Mouse (Mus musculus): Measurements from ENCODE around the gene Cd36. TPM values are rescaled to one million over a fixed set of nuclear protein-coding genes. Genes with fewer than 3 reads are reported as not detected.

Gene Cd36
- polyA plus RNA-seq, 1 experiment from 2014 or later: 2.4 TPM

DNA sequence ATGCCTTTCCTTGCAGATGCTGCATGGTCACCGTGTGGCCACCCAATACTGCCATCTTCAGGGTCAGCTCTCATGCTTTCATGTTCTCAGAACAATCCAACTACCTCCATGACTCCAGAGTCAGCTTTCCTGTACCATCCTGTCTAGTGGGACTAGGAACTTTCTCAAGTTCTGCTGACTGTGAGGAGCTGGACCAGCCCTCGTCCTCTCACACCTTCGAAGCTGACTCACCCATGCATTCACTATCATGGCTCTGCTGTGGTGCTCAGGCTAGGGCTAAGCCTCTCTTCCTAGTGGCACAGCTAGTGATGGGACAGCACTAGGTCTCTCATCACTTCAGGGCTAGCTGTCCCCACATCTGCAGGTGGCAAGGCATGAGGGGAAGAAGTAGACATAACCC, 30.7 kb downstream of the Cd36 start:
- WGBS: 84% methylated on average over 3 of the region's 3 CpGs
- H3K27me3 ChIP-seq: no peaks in the 10 kb centered on the region
- H3K27ac ChIP-seq: no peak overlapping the region
- H3K9ac ChIP-seq (replicated peaks): no peak overlapping the region
- H3K4me3 ChIP-seq (replicated peaks): no peak overlapping the region
- H3K4me2 ChIP-seq: no peak overlapping the region
- H3K4me1 ChIP-seq (replicated peaks): no peaks in the 10 kb centered on the region
- no peaks in the 10 kb centered on the region for H3K36me3 ChIP-seq
- ATAC-seq (ENCODE audit: insufficient number of reproducible peaks, insufficient read depth, low FRiP score, low TSS enrichment, low read depth): no peak
- no peaks in the 10 kb centered on the region for H3K9me3 ChIP-seq

DNA sequence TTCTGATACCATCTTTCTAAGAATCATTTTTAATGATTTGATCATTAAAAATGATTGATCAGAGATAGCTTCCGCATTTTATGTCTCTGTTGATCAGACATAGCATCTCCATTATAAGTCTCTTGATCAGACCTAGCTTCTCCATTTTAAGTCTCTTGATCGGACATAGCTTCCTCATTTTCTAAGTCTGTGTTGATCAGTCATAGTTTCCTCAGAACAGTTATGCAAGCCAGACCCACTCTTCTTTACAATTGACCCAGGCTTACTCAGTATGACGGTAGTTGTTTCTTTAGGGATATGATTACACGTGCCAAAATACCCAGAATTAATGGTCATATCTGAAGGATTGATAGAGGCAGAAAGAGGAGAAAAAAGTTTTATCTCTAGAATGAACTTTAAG, 31.3 kb downstream of the Cd36 start:
- Histone ChIP-seq H3K4me2 (no peak overlapping the region), H3K9ac (replicated peaks) (no peak overlapping the region), H3K4me1 (replicated peaks) (no peaks in the 10 kb centered on the region), H3K4me3 (replicated peaks) (no peak overlapping the region), H3K27ac (no peak overlapping the region), H3K36me3 (no peaks in the 10 kb centered on the region), H3K9me3 (no peaks in the 10 kb centered on the region), H3K27me3 (no peaks in the 10 kb centered on the region)
- WGBS: 89% methylated on average over 4 of the region's 4 CpGs
- no peak for ATAC-seq (ENCODE audit: insufficient number of reproducible peaks, insufficient read depth, low FRiP score, low TSS enrichment, low read depth)

DNA sequence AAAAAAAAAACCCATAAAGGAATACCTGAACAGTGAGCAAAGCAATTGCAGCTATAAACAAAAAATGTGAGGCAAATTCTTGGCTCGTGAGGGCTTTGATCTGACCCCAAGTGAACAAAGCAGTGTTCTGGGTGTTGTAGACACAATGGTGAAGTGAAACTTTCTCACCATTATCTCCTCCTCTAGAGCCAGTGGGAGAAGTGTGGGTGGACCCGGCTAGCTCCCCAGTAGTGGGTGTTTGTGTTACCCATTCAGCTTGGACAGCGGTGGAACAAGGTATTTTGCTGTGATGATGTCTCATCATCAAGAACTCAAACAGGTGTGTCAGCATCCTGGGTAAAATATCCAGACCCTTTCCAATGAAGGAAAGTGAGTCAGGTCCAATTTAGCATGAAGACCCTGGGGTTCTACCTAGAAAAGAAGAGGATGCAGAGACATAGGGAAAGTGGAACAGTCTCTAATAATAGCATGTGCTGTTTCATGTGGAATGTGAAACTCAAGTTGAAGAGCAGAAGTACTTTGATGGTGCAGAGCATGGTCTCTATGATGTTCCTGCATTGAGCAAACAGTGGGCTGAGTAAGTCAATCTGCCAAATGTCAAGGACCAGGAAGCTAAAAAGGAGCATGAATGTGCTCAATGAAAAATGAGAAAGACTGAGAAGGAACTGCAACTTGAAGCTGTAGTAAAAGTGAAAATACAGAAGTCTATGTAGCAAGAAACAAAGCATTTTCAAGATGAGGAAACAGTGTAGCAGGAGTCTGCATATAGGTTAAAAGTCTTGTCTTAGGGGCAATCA, 34.3 kb downstream of the Cd36 start:
- no peaks in the 10 kb centered on the region for H3K27me3 ChIP-seq
- H3K9ac ChIP-seq (replicated peaks): no peak overlapping the region
- ATAC-seq (ENCODE audit: insufficient number of reproducible peaks, insufficient read depth, low FRiP score, low TSS enrichment, low read depth): no peak
- no peaks in the 10 kb centered on the region for H3K36me3 ChIP-seq
- H3K27ac ChIP-seq: no peak overlapping the region
- no peak overlapping the region for H3K4me3 ChIP-seq (replicated peaks)
- no peaks in the 10 kb centered on the region for H3K4me1 ChIP-seq (replicated peaks)
- no peak overlapping the region for H3K4me2 ChIP-seq
- H3K9me3 ChIP-seq: no peaks in the 10 kb centered on the region
- 84% methylated on average over 3 of the region's 3 CpGs for WGBS

DNA sequence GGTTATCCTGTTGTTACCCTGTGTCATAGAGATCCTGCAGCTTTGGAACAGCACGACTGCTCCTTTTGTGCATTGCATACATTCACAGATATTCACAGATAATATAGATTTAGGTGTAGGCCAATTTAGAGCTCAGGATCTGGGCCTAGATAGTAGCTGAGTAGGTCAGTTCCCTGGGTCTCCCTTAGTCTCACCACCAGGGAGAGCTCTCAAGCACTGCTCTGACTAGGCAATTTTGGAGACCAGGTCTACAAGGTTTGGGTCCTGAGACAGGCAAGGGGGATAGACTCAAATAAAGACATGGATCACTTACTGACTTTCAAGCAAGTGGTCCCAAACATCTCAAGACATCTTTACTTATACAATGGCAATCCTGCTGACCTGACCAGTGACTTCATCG, 38.0 kb downstream of the Cd36 start:
- Histone ChIP-seq H3K9ac (replicated peaks) (no peak overlapping the region), H3K27me3 (no peaks in the 10 kb centered on the region), H3K4me2 (no peak overlapping the region), H3K4me1 (replicated peaks) (no peaks in the 10 kb centered on the region), H3K27ac (no peak overlapping the region), H3K36me3 (no peaks in the 10 kb centered on the region), H3K4me3 (replicated peaks) (no peak overlapping the region), H3K9me3 (no peaks in the 10 kb centered on the region)
- 92% methylated on average over 2 of the region's 2 CpGs for WGBS
- ATAC-seq (ENCODE audit: insufficient number of reproducible peaks, insufficient read depth, low FRiP score, low TSS enrichment, low read depth): no peak

DNA sequence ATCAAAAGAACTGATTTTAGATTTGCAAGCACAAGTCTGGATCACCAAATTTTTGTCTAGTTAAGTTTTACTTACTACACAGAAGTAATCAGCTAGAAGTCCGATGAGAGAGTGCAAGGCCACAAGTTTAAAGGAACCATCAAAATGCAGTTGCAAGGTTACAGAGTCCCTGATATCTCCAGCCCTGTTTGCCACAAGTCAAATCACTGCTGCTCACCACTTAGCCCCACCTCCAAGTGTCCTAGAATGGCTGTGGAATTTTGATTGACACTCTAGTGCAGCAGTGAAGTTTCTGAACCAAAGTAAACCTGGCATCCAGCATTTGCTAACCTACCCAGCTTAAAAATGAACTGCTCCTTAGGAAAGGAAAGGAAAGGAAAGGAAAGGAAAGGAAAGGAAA, 39.0 kb downstream of the Cd36 start:
- no peak overlapping the region for H3K4me3 ChIP-seq (replicated peaks)
- no peaks in the 10 kb centered on the region for H3K4me1 ChIP-seq (replicated peaks)
- H3K27ac ChIP-seq: no peak overlapping the region
- H3K4me2 ChIP-seq: no peak overlapping the region
- WGBS: 69% methylated on average over 1 of the region's 1 CpGs
- no peak overlapping the region for H3K9ac ChIP-seq (replicated peaks)
- no peak for ATAC-seq (ENCODE audit: insufficient number of reproducible peaks, insufficient read depth, low FRiP score, low TSS enrichment, low read depth)
- no peaks in the 10 kb centered on the region for H3K9me3 ChIP-seq
- no peaks in the 10 kb centered on the region for H3K27me3 ChIP-seq
- no peaks in the 10 kb centered on the region for H3K36me3 ChIP-seq

DNA sequence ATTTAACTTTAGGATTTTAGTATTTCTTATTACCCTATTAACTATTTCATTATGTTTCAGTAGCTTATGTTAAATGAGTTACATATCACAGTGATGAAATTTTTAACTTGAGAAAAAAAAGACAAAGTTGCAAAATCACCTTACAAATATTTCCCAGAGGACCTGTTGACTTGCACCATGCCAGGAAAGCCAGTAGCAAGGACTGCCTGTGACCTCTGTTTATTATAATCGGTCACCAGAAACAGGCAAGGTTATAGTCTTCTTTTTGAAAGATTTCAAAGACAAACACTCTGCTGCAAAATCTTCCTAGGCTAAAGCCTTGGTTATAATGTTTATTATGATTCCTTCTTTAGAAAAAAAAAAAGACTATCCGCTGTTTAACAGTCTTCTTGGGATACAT, 39.9 kb downstream of the Cd36 start:
- H3K9ac ChIP-seq (replicated peaks): no peak overlapping the region
- 93% methylated on average over 2 of the region's 2 CpGs for WGBS

DNA sequence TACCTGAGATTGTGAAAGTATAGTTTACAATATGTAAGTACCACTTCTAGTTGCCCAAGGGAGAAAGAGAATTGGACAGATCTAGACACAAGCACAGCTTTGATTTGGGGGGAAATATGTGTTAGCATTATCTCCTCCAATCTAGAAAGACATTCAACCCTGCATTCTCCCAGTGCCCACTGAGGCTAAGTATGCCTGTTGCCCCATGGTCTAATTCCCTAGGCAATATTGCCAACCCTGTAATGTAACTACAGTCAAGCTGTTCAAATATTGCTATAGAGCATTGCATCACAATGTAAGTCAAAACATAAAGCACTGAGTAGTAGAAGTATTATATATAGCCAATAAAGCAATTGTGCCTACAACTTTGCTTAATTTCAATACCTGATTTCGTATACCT, 40.3 kb downstream of the Cd36 start:
- no peaks in the 10 kb centered on the region for H3K9me3 ChIP-seq
- H3K4me2 ChIP-seq: no peak overlapping the region
- ATAC-seq (ENCODE audit: insufficient number of reproducible peaks, insufficient read depth, low FRiP score, low TSS enrichment, low read depth): no peak
- H3K27ac ChIP-seq: no peak overlapping the region
- H3K4me3 ChIP-seq (replicated peaks): no peak overlapping the region
- no peaks in the 10 kb centered on the region for H3K27me3 ChIP-seq
- WGBS: 80% methylated on average over 1 of the region's 1 CpGs
- no peak overlapping the region for H3K9ac ChIP-seq (replicated peaks)
- H3K4me1 ChIP-seq (replicated peaks): no peaks in the 10 kb centered on the region
- H3K36me3 ChIP-seq: no peaks in the 10 kb centered on the region

More for the DNA sequence above, 39.9 kb downstream of the Cd36 start:
- H3K27ac ChIP-seq: no peak overlapping the region
- no peaks in the 10 kb centered on the region for H3K27me3 ChIP-seq
- H3K4me1 ChIP-seq (replicated peaks): no peaks in the 10 kb centered on the region
- H3K36me3 ChIP-seq: no peaks in the 10 kb centered on the region
- H3K4me2 ChIP-seq: no peak overlapping the region
- H3K4me3 ChIP-seq (replicated peaks): no peak overlapping the region
- H3K9me3 ChIP-seq: no peaks in the 10 kb centered on the region
- no peak for ATAC-seq (ENCODE audit: insufficient number of reproducible peaks, insufficient read depth, low FRiP score, low TSS enrichment, low read depth)

DNA sequence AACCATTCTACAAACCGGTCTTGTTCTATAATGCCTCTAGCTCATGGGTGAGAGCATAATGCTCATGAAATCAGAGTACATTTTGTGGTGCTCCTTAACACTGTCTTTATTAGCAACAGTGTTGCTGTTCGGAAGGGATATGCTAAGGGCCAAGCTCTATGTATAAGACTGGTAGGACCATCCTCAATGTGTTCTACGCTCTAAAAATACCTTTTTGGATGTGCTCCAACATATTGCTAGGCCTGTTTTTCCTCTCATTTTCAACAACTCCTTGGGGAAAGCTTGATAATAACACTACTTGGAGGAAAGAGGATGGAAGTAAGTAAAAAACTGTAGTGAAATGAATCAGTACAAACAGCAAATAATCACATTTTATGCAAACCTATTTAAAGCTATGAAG, 44.7 kb downstream of the Cd36 start:
- Histone ChIP-seq H3K4me3 (replicated peaks) (no peak overlapping the region), H3K4me2 (no peak overlapping the region), H3K9me3 (no peaks in the 10 kb centered on the region), H3K36me3 (no peaks in the 10 kb centered on the region), H3K27ac (no peak overlapping the region), H3K4me1 (replicated peaks) (no peaks in the 10 kb centered on the region), H3K9ac (replicated peaks) (no peak overlapping the region), H3K27me3 (no peaks in the 10 kb centered on the region)
- no peak for ATAC-seq (ENCODE audit: insufficient number of reproducible peaks, insufficient read depth, low FRiP score, low TSS enrichment, low read depth)
- WGBS: 81% methylated on average over 3 of the region's 3 CpGs

DNA sequence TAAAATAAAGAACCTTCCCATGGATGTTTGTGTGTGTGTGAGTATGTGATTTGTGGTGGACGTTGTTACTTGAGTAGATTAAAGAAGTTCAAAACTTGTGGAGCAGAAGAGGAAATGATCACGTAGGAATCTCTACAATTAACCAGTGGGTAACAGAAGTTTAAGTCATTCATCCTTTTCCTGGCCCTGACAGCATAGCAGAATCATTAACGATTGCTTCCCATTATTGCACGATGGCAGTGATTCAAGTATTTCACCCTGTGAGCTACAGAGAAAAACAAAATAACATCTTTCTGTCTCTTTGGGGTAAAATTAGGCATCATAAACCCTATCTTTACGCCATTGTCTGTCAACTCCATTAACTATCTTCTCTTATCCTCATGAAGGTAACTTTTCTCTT, 45.3 kb downstream of the Cd36 start:
- Histone ChIP-seq H3K9me3 (no peaks in the 10 kb centered on the region), H3K27ac (no peak overlapping the region), H3K4me1 (replicated peaks) (no peaks in the 10 kb centered on the region), H3K4me3 (replicated peaks) (no peak overlapping the region), H3K9ac (replicated peaks) (no peak overlapping the region), H3K27me3 (no peaks in the 10 kb centered on the region), H3K36me3 (no peaks in the 10 kb centered on the region), H3K4me2 (no peak overlapping the region)
- no peak for ATAC-seq (ENCODE audit: insufficient number of reproducible peaks, insufficient read depth, low FRiP score, low TSS enrichment, low read depth)
- WGBS: 71% methylated on average over 5 of the region's 5 CpGs

DNA sequence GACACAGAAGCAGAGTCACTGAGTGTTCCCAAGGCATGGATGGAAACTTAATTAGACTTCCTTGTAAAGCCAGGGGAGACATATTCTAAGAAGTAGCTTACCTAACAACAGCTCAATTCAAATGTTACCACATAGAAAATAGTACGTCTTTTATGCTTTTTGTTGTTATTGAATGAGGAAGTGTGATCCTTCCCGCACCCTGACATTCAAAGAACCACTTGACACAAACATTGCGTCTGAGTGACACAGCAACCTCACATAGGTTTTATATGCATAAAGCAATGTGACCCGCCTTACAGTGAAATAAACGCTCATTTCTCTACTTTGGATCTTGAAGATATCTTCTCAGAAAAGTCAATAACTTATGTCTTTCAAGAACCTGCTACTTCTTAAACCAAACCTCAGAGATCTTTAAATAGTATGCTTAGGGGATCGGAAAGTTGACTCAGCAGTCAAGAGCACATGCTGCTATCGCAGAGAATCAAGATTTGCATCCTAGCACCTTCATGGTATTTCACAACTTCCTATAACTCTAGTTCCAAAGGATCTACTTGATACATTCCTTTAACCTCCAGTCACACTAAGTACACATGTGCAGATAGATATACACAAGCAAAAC, 46.4 kb downstream of the Cd36 start:
- H3K4me2 ChIP-seq: no peak overlapping the region
- ATAC-seq (ENCODE audit: insufficient number of reproducible peaks, insufficient read depth, low FRiP score, low TSS enrichment, low read depth): no peak
- 88% methylated on average over 7 of the region's 7 CpGs for WGBS
- no peak overlapping the region for H3K4me3 ChIP-seq (replicated peaks)
- no peaks in the 10 kb centered on the region for H3K9me3 ChIP-seq
- no peak overlapping the region for H3K9ac ChIP-seq (replicated peaks)
- H3K36me3 ChIP-seq: no peaks in the 10 kb centered on the region
- no peak overlapping the region for H3K27ac ChIP-seq
- H3K27me3 ChIP-seq: no peaks in the 10 kb centered on the region
- H3K4me1 ChIP-seq (replicated peaks): no peaks in the 10 kb centered on the region

DNA sequence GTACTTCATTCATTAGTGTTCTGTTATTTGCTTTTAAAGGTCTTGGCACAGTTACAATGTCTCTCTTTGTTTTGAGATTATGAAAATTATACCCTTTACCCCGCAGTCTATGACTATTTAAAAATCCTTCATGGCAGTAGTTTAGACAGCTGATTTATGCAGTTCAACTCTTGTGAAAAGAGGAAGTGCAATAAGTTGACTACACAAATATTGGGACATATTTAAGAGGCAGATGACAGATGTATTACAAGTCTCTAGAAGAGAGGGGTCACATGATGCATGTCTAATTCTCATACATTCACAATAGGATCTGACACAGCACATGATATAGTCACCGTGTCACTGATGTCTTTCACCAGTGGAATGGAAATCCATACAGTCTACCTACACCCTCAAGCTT, 49.1 kb downstream of the Cd36 start:
- no peaks in the 10 kb centered on the region for H3K27me3 ChIP-seq
- no peak overlapping the region for H3K4me3 ChIP-seq (replicated peaks)
- no peak overlapping the region for H3K4me2 ChIP-seq
- no peaks in the 10 kb centered on the region for H3K36me3 ChIP-seq
- H3K9ac ChIP-seq (replicated peaks): no peak overlapping the region
- ATAC-seq (ENCODE audit: insufficient number of reproducible peaks, insufficient read depth, low FRiP score, low TSS enrichment, low read depth): no peak
- no peaks in the 10 kb centered on the region for H3K9me3 ChIP-seq
- WGBS: 81% methylated on average over 2 of the region's 2 CpGs
- H3K4me1 ChIP-seq (replicated peaks): no peaks in the 10 kb centered on the region
- H3K27ac ChIP-seq: no peak overlapping the region

DNA sequence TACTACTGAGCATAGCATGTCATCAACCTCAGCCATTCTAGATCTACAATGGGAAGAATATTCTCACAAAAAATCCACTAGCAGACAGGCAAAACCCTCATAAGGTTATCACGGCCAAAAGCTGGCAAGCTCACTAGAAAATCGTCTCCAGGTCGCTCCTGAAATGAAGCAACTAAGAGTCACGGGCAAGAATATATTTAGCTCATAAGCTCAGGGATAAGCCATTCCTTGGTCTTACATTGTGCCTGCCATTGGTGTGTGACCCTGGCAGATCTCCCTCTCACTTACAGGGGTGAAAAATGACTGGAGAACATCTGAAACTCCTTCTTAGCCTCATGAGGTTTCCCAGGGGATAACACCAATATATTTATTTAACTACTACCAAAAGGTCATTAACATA, 52.2 kb downstream of the Cd36 start:
- no peak overlapping the region for H3K9ac ChIP-seq (replicated peaks)
- no peak overlapping the region for H3K27ac ChIP-seq
- no peaks in the 10 kb centered on the region for H3K9me3 ChIP-seq
- ATAC-seq (ENCODE audit: insufficient number of reproducible peaks, insufficient read depth, low FRiP score, low TSS enrichment, low read depth): no peak
- no peaks in the 10 kb centered on the region for H3K27me3 ChIP-seq
- no peaks in the 10 kb centered on the region for H3K4me1 ChIP-seq (replicated peaks)
- WGBS: 70% methylated on average over 4 of the region's 4 CpGs
- no peak overlapping the region for H3K4me2 ChIP-seq
- H3K36me3 ChIP-seq: no peaks in the 10 kb centered on the region
- no peak overlapping the region for H3K4me3 ChIP-seq (replicated peaks)

Measured in limb, embryonic 12.5 days (tissue).